Mouse (Mus musculus): ENCODE measurements around the gene Rmnd5b.
"Not testable (repeated sequence)": the region's sequence is repeated elsewhere in the genome, so short reads cannot be mapped to it uniquely, and the experiment has no call there.

Rmnd5b gene

DNA sequence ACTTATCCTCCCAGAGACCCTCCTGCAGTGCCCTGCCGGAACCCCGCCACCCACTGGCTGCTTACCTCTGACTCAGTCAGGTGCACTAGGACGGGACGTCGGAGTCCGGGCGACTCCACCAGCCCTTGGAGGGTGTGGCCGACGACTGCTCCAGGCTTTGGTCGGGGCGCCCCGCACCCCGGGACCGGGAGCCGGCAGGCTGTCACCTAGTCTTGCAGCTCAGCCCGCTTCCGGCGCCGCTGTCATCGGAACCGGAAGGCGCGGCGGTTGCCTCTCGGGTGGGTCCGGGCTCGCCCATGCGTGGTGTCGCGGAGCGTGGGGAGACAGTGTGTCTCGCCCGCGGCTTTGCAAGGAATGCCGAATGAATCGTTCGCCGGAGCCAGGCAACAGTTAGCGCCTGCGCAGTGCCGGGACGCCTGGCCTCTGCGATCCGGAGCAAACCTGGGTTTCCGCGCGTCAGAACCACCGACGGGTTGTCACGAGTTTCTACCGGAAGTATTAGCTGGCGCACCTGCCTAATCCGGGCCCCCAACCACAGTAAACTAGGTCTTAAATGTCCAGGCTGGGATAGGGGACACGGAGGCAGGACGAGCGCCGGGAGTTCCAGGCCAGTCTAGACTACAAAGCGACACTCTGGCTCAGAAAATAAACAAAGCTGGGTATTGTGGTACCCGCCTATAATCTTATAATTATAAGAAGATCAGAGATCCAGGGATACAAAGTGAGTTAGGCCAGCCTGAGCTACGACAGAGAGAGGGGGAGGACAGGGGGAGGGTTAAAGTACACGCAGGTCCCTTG lies at the start of gene Rmnd5b:
TSS of gene Rmnd5b (minus strand) at position 372 of the 798 bp plus-strand sequence.
- peak; percentile 87 for DNase-seq (ENCODE audit: low read depth)

DNA sequence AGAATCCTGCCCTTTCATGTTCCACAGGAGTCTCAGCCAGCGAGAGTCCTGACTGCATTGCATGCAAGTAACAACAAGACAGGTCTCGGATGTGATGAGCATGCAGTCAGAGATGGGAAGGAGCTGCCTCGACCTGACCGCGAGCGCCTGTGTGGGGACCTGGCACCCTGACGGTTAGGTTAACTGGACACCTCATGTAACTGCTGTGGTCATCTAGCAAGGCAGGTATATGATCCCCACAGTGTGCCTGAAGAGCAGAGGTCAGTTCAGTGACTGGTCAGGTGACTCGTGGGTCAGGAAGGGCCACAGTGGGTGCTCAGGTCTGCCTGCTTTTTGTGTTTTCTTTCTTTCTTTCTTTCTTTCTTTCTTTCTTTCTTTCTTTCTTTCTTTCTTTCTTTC lies 46.3 kb upstream of the Rmnd5b start:
- DNase-seq (ENCODE audit: low read depth): no peak

DNA sequence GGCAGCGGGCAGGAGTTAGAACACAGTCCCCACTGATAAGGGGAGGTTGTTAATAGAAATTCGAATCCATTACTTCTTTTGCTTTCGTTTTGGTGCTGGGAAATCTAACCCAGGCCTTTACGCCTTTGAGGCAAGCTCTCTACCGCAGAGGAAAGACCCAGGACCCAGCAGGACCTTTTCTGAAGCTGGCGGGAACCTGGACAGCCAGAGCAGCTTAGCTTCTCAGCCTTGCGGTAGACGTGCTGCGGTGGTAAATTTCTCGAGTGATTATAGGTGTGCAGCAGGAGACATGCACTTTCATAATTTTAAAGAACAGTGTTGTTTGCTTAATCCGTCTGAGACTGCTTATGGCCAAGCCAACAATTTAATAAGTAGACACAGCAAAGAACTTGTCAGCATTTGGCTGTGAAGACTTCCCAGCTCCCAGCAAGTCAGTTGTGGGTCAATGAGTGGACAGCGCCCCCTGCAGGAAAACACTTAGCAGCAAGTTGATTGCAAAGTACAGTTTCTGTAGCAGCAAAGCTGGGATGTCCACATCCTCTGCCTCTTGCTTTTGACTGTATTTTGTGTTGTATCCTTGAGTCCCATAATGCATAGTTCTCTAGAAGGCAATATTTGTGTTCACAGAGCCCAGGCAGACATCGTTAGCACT lies 45.8 kb upstream of the Rmnd5b start:
- peak; percentile 92 for DNase-seq (ENCODE audit: low read depth)

DNA sequence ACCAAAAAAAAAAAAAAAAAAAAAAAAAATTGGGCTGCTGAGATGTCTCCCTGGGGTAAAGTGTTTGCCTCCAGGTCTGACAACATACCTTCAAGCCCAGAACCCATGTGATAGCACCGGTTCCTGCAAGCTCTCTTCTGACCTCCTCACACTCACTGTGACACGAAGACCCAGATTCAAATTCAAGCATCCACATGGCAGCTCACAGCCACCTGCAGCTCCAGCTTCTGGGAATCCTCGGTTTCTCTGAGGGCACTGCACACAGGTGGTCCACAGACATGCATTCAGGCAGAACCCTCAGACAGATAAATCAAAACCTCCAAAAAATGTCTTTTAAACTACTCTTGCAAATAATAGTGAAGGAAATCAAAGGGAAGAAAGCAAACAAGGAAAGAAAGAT lies 43.8 kb upstream of the Rmnd5b start:
- DNase-seq (ENCODE audit: low read depth): no peak

DNA sequence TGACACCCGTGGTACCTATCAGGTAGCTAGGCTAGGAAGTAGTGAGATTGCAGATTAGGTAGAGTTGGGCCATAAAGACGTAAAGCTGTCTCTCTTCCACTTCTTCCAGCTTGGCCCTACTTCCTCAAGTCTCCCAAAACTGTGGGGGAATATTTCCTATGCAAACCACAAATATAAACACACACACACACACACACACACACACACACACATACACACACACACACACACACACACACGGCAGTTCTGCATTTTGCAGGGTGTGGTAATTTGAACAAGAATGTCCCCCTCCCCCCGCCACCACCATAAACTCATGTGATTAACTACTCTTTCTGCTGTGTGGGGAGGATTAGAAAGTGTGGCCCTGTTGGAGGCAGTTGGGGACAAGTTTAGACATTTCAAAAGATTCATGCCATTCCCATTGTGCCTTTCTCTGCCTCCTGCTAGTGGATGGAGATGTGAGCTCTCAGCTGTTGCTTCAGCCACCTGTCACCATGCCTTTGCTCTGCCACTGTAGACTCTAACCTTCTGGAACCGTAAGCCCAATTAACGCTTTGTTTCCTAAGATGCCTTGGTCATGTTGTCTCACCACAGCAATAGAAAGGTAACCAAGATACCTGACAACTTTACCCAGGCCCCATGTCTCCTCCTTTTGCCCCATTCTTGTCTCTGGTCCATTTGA lies 42.2 kb upstream of the Rmnd5b start:
- peak; percentile 59 for DNase-seq (ENCODE audit: low read depth)

DNA sequence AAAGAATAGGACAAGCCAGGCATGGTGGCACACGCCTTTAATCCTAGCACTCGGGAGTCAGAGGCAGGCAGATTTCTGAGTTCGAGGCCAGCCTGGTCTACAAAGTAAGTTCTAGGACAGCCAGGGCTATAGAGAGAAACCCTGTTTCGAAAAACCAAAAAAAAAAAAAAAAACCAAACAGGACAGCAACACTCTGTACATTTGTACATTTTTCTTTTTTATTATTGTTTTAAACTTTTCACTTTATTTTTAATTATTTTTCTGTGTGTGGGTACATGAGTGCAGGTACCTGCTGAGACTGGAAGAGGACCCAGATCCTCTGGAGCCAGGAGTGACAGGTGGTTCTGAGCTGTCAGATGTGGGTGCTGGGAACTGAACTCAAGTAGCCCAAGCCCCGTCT lies 39.7 kb upstream of the Rmnd5b start:
- no peak for DNase-seq (ENCODE audit: low read depth)

DNA sequence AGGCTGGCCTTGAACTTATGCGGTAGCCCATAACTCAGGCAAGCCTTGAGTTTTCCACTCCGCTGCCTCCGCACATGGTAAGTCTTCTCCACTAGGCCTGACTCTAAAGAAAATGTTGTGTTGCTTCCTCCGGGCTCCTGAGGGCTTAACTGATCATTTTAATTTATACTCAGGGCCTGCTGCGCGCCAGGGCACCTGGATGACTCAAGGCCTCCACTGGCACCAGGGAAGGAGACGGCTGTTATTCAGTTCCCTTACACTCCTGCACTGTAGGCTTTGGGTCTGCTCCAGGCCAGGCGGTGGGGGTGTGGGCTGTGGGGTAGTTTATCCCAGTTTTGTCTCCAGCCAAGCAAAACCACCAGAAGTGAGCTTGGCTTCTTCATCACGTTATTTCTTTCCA lies 37.6 kb upstream of the Rmnd5b start:
- DNase-seq (ENCODE audit: low read depth): no peak

DNA sequence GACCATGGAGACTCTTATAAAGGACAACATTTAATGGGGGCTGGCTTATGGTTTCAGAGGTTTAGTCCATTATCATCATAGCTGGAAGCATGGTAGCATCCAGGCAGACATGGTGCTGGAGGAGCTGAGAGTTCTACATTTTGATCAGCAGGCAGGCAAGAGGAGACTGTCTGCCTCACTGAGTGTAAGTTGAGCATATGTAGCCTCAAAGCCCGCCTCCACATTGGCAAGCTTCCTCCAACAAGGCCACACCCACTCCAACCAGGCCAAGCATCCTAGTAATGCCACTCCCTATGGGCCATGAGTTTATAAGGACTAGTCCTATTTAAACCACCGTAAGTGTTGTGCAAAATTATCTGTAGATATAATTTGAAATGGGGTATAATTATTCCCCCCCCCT lies 35.7 kb upstream of the Rmnd5b start:
- DNase-seq (ENCODE audit: low read depth): peak; percentile 60

DNA sequence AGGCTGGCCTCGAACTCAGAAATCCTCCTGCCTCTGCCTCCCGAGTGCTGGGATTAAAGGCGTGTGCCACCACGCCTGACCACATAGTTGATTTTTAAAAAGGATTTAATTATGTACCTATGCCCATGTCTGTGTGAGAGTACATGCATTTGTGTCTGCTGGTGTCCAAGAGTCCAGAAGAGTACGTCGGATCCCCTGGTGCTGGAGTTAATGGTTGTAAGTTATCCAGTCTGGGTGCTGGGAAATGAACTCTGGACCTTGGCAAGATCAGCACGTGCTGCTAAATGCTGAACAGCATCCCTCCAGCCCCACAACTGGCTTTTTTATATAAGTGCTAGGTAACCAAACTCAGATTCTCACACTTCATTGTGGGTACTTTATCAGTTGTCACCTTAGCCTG lies 35.1 kb upstream of the Rmnd5b start:
- DNase-seq (ENCODE audit: low read depth): no peak

DNA sequence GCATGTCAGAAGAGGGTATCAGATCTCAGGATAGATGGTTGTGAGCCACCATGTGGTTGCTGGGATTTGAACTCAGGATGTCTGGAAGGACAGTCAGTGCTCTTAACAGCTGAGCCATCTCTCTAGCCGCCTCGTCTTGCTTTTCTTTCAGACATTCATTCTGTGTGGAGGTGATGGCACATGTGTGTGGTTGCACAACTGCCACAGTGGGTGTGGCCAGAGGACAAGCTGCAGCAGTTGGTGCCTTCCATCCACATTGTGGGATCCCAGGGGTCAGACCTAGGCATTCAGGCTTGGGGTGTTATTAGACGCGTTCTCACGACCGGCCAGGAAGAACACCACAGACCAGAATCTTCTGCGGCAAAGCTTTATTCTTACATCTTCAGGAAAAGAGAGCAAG lies 29.1 kb upstream of the Rmnd5b start:
- not testable (repeated sequence) for DNase-seq (ENCODE audit: low read depth)

DNA sequence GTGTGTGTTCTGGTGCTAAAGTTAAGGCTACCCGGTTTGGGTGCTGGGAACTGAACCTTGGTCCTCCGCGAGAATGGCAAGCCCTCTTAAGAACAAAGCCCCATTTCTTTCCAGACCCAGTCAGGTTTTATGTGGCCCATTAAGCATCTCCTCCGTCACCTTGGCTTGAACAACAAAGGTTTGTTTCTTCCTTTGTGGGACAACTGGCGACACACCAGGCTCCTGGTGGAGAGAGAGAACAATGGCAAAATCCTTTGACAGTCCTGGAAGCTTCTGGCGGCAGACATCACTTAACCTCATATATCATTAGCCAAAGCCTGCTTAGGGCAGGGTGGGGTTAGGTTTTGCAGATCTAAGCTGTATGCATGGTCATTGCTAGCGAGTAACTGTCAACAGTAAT lies 26.9 kb upstream of the Rmnd5b start:
- no peak for DNase-seq (ENCODE audit: low read depth)

DNA sequence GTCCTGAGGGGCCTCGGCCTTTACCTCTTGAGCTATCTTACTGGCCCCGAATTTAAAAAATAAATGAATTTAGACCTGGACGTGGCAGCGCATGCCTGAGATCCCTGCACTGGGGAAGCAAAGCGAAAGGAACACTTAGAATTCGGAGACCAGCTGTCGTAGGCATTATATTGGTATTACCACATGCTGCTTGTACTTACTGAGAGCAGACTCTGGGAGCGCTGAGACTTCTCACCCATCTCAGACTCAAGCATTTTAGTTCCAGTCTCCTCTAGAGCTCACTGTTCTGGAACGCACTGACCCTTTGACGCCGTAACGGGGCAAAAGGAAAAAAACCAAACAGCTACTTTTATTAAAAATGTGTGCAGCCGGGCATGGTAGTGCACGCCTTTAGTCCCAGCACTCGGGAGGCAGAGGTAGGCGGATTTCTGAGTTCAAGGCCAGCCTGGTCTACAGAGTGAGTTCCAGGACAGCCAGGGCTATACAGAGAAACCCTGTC lies 26.2 kb upstream of the Rmnd5b start:
- no peak for DNase-seq (ENCODE audit: low read depth)

DNA sequence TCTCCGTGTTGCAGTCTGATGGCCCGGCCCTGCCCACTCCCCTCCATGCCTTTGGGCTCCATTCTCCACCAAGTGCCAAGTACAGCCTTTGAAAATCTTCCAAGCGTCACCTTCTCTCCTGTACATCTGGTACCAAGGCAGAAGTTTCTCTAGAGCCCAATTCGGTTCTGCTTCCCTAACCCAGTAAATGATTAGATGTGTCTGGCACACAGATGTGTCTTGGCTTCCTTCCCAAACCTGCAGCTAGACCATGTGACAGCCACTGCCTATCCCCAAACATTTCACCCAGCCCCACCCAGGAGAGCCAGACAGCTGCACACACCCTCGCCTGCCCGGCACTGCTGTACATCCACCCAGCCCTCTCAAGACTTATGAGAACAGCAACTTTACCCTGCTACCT lies 23.0 kb upstream of the Rmnd5b start:
- no peak for DNase-seq (ENCODE audit: low read depth)

DNA sequence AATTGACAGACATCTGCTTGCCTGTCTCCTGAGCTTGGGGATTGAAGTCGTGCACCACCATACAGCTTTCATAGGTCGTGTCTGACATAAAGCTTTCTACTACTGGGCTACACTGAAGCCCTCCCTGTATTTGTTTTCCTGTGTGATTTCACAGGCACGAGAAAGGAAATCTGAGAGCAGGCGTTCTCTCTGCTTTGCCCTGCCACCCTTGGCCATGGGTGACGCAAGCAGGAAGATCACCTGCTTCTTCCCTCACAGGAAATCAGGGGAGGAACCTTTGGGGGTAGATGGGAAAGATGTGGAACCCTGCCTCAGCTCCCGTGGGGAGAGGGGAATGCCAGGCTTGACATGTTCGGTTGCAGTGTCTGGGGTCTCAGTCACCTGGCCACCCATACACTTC lies 22.6 kb upstream of the Rmnd5b start:
- no peak for DNase-seq (ENCODE audit: low read depth)

DNA sequence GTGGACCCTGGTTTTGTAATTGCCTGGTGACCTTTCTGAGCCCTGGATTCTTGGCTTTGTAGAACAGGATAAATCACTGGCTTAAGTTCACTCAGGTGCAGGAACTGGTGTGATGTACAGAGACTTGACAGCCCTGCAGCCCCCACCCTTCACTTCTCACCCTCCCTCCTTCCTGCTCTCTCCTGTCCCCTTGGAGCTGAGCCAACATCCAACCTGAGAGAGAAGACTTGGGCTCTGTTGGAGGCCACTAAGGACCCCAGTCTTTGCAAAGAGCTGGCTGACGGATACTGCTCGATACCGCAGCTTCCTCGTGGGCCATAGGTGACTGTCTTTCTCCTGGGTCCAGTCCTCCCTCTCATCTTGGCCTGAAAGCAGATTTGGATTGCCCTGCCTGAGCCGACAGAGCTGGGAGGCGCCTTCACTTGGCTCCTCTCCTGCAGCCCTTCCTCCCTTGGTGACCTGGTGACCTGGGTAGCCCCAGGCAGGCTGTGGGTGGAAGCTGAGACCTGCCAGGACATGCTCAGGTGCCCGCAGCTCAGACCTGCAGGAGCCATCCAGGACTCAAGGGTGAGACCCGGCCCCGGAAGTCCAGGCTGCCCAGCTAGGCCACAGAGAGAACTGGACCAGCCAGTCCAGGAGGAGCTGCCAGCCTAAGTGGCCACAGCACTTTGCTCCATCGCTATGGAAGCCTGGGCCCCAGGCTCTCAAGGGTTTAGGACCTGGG lies 21.3 kb upstream of the Rmnd5b start:
- no peak for DNase-seq (ENCODE audit: low read depth)

DNA sequence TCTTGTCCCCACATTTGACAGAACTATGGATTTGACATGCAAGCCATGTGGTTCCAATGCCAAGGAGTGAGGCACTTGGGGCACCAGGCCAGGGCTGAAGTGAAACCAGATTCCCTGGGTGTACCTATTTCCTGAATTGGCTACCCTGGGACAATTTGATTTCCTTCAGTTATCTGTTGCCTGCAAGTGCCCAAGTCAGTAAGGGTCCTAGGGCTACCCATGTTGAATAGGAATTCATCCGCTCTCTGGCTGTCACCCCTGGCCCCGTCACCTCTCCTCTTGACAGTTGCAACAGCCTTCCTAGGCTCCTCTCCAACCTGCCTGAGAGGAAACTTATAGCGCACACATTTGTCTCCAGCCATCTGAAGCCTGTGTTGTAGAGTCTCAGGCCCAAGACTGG lies 19.2 kb upstream of the Rmnd5b start:
- no peak for DNase-seq (ENCODE audit: low read depth)

DNA sequence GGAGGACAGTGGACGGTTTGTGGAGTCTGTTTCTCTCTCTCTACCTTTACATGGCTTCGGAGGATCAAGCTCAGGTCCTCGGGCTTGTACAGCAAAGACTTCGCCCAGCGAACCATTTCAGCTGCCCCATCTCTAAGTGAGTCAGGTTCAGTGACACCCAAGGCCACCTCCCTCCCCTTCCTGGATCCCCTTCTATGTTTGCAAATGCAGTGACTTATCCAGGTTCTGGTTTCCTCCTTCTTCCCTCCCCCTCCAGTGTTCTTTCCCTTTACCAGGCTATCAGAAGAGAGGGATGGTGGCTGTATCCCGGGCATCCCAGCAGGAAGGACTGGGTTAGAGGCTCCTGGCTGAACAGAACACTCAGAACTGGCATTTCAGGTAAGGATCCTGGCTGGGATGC lies 18.0 kb upstream of the Rmnd5b start:
- DNase-seq (ENCODE audit: low read depth): no peak

DNA sequence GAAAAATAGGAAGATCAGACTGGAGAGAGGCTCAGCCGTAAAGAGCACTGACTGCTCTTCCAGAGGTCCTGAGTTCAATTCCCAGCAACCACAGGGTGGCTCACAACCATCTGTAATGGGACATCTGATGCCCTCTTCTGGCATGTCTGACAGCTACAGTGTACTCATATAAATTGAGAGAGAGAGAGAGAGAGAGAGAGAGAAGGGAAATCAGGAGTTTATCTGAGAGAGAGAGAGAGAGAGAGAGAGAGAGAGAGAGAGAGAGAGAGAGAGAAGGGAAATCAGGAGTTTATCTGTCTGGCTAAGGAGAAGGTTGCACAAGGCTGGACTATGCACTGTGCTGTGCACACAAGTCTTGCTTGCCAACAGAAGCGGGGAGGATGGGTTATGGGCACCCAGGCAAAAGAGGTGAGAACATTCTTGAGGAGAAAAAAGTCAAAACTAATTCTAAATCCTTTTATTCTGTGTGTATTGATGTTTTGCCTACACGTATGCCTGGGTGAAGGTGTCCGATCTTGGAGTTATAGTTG lies 17.3 kb upstream of the Rmnd5b start:
- peak; percentile 21 for DNase-seq (ENCODE audit: low read depth)

DNA sequence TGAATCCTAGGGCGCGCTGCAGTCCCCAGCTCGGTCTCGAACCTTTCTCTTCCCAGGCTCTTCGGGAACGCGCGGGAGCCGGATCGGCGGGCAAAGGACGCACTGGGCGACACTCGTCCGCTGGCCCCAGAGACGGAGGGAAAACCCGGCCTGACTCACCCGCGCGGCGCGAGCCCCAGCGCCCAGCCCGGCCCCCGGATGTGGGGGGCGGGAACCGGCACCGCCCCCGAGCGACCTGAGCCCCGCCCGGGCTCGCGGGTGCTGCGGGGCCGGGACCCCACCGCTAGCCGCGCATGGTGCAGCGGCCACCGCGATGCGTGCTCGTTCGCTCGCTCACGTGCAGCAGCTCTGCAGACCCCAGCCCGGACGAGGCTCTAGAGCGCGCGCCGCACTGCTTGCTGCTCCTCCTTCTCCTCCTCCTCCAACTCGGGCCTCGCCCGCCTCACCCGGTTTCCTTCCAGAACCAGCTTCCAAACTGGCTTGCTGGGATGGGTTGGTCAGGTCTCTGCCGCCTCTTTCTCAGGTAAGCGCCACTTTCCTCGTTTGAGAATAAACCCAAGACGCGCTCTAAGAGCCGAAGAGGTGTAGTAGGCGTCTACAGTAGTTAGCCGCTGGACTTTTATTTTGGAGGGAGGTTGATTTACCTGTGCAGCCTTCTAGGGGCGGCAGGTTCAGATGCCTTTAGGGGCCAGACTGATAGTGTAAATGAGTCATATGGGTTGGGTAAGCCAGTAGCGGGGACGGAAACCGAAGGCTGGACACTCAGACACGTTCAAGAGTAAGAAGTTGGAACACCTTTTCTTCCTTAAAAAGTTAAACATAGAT lies 15.2 kb upstream of the Rmnd5b start, which contains the start of the genes N4bp3 and D930048N14Rik:
TSS of gene N4bp3 (minus strand) at position 152 of the 825 bp plus-strand sequence.
TSS of gene D930048N14Rik (plus strand) at position 264 of the 825 bp plus-strand sequence.
- peak; percentile 69 for DNase-seq (ENCODE audit: low read depth)

DNA sequence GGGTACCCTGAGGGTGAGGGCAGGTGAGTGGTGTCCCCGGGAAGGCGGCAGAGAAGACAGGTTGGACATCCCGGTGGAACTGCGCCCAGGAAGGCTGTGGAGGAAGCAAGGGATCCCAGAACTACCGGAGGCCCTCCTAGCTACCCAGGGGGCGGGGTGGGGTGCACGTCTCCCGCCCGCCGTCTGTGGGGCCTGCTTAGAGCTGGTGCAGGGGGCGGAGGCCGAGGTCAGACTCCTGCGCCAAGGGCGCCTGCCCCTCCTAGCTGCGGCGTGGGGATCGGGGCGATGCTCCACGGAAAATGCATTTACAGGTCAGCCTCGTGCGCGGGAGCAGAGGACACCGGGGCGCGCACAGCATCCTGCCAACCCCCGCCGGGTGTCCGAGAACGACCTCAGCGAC lies 14.6 kb upstream of the Rmnd5b start:
- DNase-seq (ENCODE audit: low read depth): no peak

DNA sequence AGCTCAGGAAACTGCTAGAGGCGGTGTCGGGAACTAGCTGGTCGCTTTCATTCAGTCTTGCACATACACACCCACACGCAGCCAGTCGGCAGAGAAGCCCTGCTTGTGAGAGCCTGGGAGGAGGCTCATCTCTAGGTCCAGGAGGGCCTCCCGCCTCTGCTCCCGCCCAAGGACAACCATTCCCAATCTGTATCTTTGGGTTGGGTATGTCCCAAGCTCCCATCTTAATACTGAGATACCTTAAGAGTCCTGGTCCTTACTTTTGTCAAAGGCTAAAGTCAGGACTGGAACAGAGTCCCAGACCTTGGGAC lies 14.1 kb upstream of the Rmnd5b start:
- peak; percentile 57 for DNase-seq (ENCODE audit: low read depth)

All from 416B (cell line).